Mouse (Mus musculus): ENCODE results near the gene Miga2. TPM values are rescaled to one million over a fixed set of nuclear protein-coding genes. Genes with fewer than 3 reads are reported as not detected.
"Not testable (repeated sequence)": the region's sequence is repeated elsewhere in the genome, so short reads cannot be mapped to it uniquely, and the experiment has no call there.

The Miga2 gene
- total RNA-seq, 1 experiment from 2014 or later: 6.9 TPM

- no peak for ATAC-seq (replicated peaks; ENCODE audit: insufficient number of reproducible peaks, low FRiP score, low TSS enrichment, poor library complexity, severe bottlenecking)
Observed at GRCm38 (mm10) chr2:30414681-30415080, 50.6 kb downstream of the Miga2 start.

DNA sequence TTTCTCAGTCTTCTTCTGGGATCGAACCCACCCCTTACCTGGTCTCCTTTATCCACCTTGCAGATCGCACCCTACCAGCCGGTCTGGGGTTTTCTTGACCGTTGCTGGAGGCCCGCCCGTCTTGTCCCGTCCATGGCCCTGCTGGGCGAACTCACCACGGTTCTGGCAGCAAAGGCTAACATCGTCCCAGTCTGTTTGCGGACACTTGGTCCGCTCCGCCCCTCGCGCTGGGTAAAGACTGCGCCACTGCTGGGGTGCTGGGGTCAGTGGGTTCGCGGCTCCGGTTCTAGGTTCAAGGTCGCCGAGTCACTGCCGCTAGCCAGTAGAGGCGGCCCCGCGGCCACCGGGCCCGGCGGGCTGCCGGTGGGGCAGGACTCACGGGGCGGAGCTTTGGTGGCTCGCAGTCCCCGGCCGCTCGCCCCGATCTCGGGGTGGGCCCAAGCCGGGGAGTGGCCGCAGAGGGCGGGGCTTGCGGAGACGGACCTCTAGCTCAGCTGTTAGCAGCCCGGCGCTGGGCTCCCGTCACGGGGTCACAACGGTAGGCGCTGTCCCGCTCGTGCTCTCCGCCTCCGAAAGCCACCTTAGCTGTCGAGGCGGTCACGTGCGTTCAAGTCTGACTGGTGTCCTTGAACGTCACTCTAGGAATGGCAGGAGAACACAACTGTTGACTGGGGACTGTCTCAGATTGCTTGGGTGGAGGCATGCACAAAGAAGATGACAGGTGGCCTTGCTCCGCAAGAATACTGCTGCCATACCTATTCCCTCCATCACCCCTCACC, 51.3 kb downstream of the Miga2 start, which contains the start of gene Crat:
TSS of gene Crat (minus strand) at position 657 of the 779 bp plus-strand sequence.
- ATAC-seq (replicated peaks; ENCODE audit: insufficient number of reproducible peaks, low FRiP score, low TSS enrichment, poor library complexity, severe bottlenecking): peak; percentile 64

DNA sequence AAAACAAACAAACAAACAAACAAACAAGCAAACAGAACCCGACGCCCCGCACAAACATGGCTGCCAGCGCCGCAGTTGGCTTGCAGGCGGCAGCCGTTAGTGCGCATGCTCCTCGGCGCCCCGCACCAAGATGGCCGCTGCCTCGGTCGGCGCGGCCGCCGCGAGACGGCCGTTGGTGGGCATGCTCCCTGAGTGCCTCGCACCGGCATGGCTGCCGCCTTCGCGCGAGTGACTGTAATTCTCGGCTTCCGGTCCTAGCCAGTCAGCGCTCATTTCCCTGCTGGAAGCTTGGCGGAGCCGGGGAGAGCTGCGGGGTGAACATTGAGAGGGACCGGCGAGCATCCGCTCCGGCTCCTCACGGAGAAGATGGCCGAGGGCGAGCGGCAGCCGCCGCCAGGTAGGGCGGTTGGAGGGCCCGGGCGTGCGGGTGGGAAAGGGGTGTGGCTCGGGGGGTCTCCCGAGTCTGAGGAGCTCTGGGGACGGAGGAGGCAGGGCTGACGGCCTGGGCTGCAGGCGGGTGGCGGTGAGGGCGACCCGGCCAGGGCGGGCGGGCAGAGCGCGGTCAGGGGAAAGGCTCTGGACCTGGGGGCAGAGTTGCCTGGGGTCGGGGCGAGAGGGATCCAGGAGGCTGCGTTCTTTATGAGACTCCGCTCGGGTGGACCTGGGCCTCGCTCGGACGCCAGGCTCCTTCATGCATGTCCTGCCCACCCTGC, 52.1 kb downstream of the Miga2 start, which contains the start of gene Ptpa:
TSS of gene Ptpa (plus strand) at position 104 of the 713 bp plus-strand sequence.
- peak; percentile 66 for ATAC-seq (replicated peaks; ENCODE audit: insufficient number of reproducible peaks, low FRiP score, low TSS enrichment, poor library complexity, severe bottlenecking)

GRCm38 (mm10) chr2:30416649-30416965, 52.6 kb downstream of the Miga2 start:
- ATAC-seq (replicated peaks; ENCODE audit: insufficient number of reproducible peaks, low FRiP score, low TSS enrichment, poor library complexity, severe bottlenecking): no peak

DNA sequence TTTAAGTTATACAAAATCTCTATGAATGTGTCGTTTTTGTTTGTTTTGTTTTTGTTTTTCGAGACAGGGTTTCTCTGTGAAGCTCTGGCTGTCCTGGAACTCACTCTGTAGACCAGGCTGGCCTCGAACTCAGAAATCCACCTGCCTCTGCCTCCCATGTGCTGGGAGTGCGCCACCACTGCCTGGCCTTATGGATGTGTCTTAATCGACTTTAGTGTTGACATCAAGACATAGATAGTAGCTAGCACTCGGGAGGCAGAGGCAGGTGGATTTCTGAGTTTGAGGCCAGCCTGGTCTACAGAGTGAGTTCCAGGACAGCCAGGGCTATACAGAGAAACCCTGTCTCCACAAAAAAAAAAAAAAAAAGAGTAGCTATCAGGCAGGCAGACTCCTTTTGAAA, 53.1 kb downstream of the Miga2 start:
- not testable (repeated sequence) for ATAC-seq (replicated peaks; ENCODE audit: insufficient number of reproducible peaks, low FRiP score, low TSS enrichment, poor library complexity, severe bottlenecking)

GRCm38 (mm10) chr2:30417595-30418165, 53.6 kb downstream of the Miga2 start:
- ATAC-seq (replicated peaks; ENCODE audit: insufficient number of reproducible peaks, low FRiP score, low TSS enrichment, poor library complexity, severe bottlenecking): no peak

DNA sequence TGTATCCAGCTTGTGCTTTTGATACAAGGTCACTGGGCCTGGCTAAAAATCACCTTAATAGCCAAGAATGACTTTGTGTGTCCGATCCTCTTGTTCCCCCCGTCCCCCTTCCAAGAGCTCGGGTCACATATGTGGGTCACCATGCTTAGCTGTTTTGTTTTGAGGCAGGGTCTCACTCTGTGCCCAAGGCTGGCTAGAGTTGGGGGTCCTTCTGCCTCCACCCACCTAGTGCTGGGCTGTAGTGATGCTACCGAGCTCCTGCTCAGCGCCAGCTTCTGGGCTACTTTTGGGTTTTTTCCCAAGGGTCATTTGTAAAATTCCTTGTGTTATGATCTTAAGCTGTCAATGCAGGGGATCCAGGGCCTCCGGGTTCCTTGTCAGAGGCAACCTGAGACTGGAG, 54.2 kb downstream of the Miga2 start:
- no peak for ATAC-seq (replicated peaks; ENCODE audit: insufficient number of reproducible peaks, low FRiP score, low TSS enrichment, poor library complexity, severe bottlenecking)

GRCm38 (mm10) chr2:30419112-30419511, 55.1 kb downstream of the Miga2 start:
- no peak for ATAC-seq (replicated peaks; ENCODE audit: insufficient number of reproducible peaks, low FRiP score, low TSS enrichment, poor library complexity, severe bottlenecking)

DNA sequence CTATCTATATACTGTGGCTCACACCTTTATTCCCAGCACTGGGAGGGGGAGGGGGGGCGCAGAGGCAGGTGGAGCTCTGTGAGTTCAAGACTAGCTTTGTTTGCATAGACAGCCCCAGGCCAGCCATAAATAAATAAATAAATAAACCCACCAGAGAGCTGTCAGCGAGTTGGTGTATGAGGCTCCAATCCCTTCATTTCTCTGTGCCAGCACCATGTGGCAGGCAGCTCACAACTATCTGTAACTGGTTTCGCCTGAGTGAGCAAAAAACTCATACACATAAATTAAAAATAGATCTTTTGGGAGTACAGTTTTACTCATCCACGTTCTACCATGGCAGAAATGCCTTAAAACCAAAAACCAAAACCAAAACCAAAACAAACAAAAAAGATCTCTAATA, 57.4 kb downstream of the Miga2 start:
- no peak for ATAC-seq (replicated peaks; ENCODE audit: insufficient number of reproducible peaks, low FRiP score, low TSS enrichment, poor library complexity, severe bottlenecking)

GRCm38 (mm10) chr2:30429156-30429555, 65.1 kb downstream of the Miga2 start:
- ATAC-seq (replicated peaks; ENCODE audit: insufficient number of reproducible peaks, low FRiP score, low TSS enrichment, poor library complexity, severe bottlenecking): no peak

Other genes starting within 250 kb of the Miga2 start
- gene Zer1, start 239.6 kb upstream of the Miga2 start, total RNA-seq (2017): 10.0 to 26.5 TPM (median 12.6 TPM) in 3 replicates
- gene Tbc1d13, start 230.5 kb upstream of the Miga2 start, total RNA-seq (2017): 33.8 to 54.8 TPM (median 52.4 TPM) in 3 replicates
- gene Endog, start 192.7 kb upstream of the Miga2 start, total RNA-seq (2017): 2.9 to 7.7 TPM (median 3.3 TPM) in 3 replicates
- 5.2 to 12.6 TPM (median 8.4 TPM) in 3 replicates for gene Spout1, start 185.8 kb upstream of the Miga2 start, total RNA-seq (2017)
- gene Kyat1, start 158.4 kb upstream of the Miga2 start, total RNA-seq (2017): 1.2 to 4.5 TPM (median 2.9 TPM) in 3 replicates
- gene Lrrc8a, start 126.5 kb upstream of the Miga2 start, total RNA-seq (2017): 8.1 to 13.5 TPM (median 9.8 TPM) in 3 replicates
- gene Gm28035, start 123.7 kb upstream of the Miga2 start, total RNA-seq (2017): 1.8 to 2.0 TPM in 2 of 3 replicates, not detected in the other
- gene Phyhd1, start 98.0 kb upstream of the Miga2 start, total RNA-seq (2017): 1.2 to 4.2 TPM (median 1.2 TPM) in 3 replicates
- not detected in 3 replicates for gene Gm28038, start 83.2 kb upstream of the Miga2 start, total RNA-seq (2017)
- 9.3 to 14.3 TPM (median 11.0 TPM) in 3 replicates for gene Dolk, start 77.9 kb upstream of the Miga2 start, total RNA-seq (2017)
- gene Nup188, start 77.8 kb upstream of the Miga2 start, total RNA-seq (2017): 13.8 to 16.5 TPM (median 16.0 TPM) in 3 replicates
- 34.7 to 65.9 TPM (median 40.3 TPM) in 3 replicates for gene Sh3glb2, start 4.9 kb upstream of the Miga2 start, total RNA-seq (2017)
- 11.3 to 25.4 TPM (median 19.3 TPM) in 3 replicates for gene Dolpp1, start 28.0 kb downstream of the Miga2 start, total RNA-seq (2017)
- 5.1 to 16.4 TPM (median 6.8 TPM) in 3 replicates for gene Crat, start 51.6 kb downstream of the Miga2 start, total RNA-seq (2017)
- gene Ptpa, start 51.8 kb downstream of the Miga2 start, total RNA-seq (2017): 23.0 to 45.8 TPM (median 34.5 TPM) in 3 replicates
- gene Ier5l, start 110.0 kb downstream of the Miga2 start, total RNA-seq (2017): 0.29 to 1.8 TPM (median 1.7 TPM) in 3 replicates
- gene Cstad, start 230.8 kb downstream of the Miga2 start, total RNA-seq (2017): 4.5 to 7.0 TPM in 2 of 3 replicates, not detected in the other